Mouse (Mus musculus) inflammation-experienced regulatory T-cells, adult 6 months (primary cell): Measurements from ENCODE around the gene Fam227b. TPM values are rescaled to one million over a fixed set of nuclear protein-coding genes. Genes with fewer than 3 reads are reported as not detected.

Experiments used
- ATAC-seq: one replicate; pipeline ENCODE4 v1.8.0; 2017
- polyA plus RNA-seq, 3 experiments: library from polyadenylated mRNA; unstranded; fragments of 100-300 nt; shearing (Covaris generic); gene quantifications; one replicate each; pipeline ENCODE4 v1.2.1; 2017

Gene Fam227b
- polyA plus RNA-seq, 3 experiments from 2014 or later = 0.23 TPM; not detected in 2

GRCm38 (mm10) chr2:126006088-126006487 lies 145.7 kb downstream of the Fam227b start:
- ATAC-seq = no peak

GRCm38 (mm10) chr2:126002291-126002690 lies 149.5 kb downstream of the Fam227b start:
- no peak for ATAC-seq

- ATAC-seq = no peak
These were observed 175.9 kb downstream of the Fam227b start for GRCm38 (mm10) chr2:125975808-125976345.

- ATAC-seq = no peak
These were observed 176.6 kb downstream of the Fam227b start for GRCm38 (mm10) chr2:125975206-125975605.

GRCm38 (mm10) chr2:125973207-125973606 lies 178.6 kb downstream of the Fam227b start:
- ATAC-seq = no peak

GRCm38 (mm10) chr2:125968811-125969210 lies 183.0 kb downstream of the Fam227b start:
- no peak for ATAC-seq

- ATAC-seq = no peak
These were observed 203.6 kb downstream of the Fam227b start for GRCm38 (mm10) chr2:125948195-125948594.

- no peak for ATAC-seq
These were observed 208.5 kb downstream of the Fam227b start for GRCm38 (mm10) chr2:125943301-125943700.

GRCm38 (mm10) chr2:125941111-125941785 lies 210.6 kb downstream of the Fam227b start:
- ATAC-seq = no peak

GRCm38 (mm10) chr2:125938993-125939642 lies 212.7 kb downstream of the Fam227b start:
- ATAC-seq = no peak

- no peak for ATAC-seq
These were observed 215.4 kb downstream of the Fam227b start for GRCm38 (mm10) chr2:125936396-125936795.

GRCm38 (mm10) chr2:125933977-125934376 lies 217.8 kb downstream of the Fam227b start:
- ATAC-seq = no peak

Other genes with a start within 250 kb of the Fam227b start
- not detected for gene Fgf7, start 117.3 kb downstream of the Fam227b start, polyA plus RNA-seq
- gene Dtwd1, start 137 bp upstream of the Fam227b start, polyA plus RNA-seq = 10 to 100 TPM; 16.6 to 20.5 (median 18.3) TPM
- not detected for gene Gm17555, start 63.1 kb upstream of the Fam227b start, polyA plus RNA-seq